Mouse (Mus musculus): ENCODE results near the gene Lrrc39. TPM values are rescaled to one million over a fixed set of nuclear protein-coding genes. Genes with fewer than 3 reads are reported as not detected.

The Lrrc39 gene
- polyA plus RNA-seq, 1 experiment from 2014 or later: 0.35 TPM

DNA sequence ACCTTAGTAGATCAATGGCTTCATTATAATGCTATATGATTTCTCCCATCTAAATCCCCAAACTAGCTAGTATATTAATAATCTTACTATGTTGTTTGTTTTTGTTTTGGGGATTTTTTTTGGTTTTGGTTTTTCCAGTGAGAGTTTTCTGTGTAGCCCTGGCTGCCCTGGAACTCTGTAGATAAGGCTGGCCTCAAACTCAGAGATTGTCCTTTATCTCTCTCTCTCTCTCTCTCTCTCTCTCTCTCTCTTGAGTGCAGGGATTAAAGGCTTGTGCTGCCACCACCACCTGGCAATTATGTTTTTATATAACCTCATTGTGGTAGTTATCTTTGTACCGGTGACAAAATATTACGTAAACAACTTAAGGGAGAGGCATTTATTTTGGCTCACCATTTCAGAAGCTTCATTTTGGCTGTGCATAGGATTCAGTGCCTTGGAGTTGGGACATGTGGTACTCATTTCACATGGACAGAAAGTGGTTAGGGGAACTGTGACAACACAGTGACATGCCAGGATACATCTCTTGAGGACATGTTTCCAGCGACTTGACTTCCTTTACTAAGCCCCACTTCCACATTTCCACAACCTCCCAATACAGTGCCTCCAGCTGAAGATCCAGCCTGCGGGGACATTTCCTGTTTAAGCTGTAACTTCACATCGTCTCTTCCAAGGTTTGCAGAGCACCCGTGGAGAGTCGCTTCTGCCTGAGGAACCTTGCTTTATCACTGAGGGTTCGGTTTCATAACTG is 52.7 kb downstream of the Lrrc39 start:
- Histone ChIP-seq H3K27ac (no peak overlapping the region), H3K4me2 (no peak overlapping the region), H3K4me3 (no peak overlapping the region), H3K36me3 (replicated peaks) (peaks cover 9% of the 10 kb centered on the region; the same call in 1 of the 2 replicates), H3K9me3 (no peaks in the 10 kb centered on the region), H3K9ac (no peak overlapping the region), H3K27me3 (replicated peaks) (no peaks in the 10 kb centered on the region), H3K4me1 (no peaks in the 10 kb centered on the region)
- 91% methylated on average over 8 of the region's 8 CpGs for WGBS
- no peak for ATAC-seq (replicated peaks)

- Histone ChIP-seq H3K9me3 (no peaks in the 10 kb centered on the region), H3K4me2 (no peak overlapping the region), H3K36me3 (replicated peaks) (peaks cover 9% of the 10 kb centered on the region; the same call in 1 of the 2 replicates), H3K27ac (no peak overlapping the region), H3K27me3 (replicated peaks) (no peaks in the 10 kb centered on the region), H3K4me1 (no peaks in the 10 kb centered on the region), H3K9ac (no peak overlapping the region), H3K4me3 (no peak overlapping the region)
- ATAC-seq (replicated peaks): no peak
- WGBS: 87% methylated on average over 6 of the region's 6 CpGs
These were observed 56.1 kb downstream of the Lrrc39 start for GRCm38 (mm10) chr3:116618855-116619254.

DNA sequence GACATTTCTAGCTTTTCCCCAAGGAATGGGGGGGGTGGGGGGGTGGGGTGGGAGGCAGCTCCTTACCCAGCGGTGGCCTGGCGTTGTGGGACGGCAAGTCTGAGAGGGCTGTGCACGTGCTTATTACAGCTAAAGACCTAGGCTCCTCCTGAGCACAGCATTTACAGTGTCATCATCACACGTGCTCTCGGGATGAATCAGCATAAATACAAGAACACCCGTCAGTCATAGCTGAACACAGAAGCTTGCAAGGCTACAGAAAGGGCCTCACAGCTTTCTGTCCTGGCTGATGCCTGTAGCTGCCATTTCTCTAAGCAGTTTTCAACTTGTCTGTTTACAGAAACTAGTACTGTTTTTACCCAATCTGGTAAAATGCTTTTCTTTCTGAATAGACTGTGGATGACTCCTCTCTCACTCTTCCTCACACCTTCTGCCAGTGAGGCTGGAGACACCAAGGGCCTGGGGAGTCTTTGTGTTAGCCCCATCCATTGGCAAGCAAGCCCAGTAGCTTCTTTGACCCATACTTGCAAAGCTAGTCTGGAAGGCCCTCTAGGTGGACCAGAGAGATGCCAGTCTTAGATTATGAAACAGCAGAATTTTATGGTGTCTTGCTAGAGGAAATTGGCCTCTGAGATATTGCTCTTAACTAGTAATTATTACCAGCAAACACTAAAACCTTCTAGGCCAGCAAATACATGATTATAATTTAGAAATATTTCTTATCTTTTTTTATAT is 58.0 kb downstream of the Lrrc39 start:
- Histone ChIP-seq H3K4me1 (no peaks in the 10 kb centered on the region), H3K9ac (no peak overlapping the region), H3K9me3 (no peaks in the 10 kb centered on the region), H3K4me2 (no peak overlapping the region), H3K27me3 (replicated peaks) (no peaks in the 10 kb centered on the region), H3K4me3 (no peak overlapping the region), H3K27ac (no peak overlapping the region), H3K36me3 (replicated peaks) (peaks cover 9% of the 10 kb centered on the region; the same call in 1 of the 2 replicates)
- no peak for ATAC-seq (replicated peaks)
- WGBS: 96% methylated on average over 7 of the region's 7 CpGs

DNA sequence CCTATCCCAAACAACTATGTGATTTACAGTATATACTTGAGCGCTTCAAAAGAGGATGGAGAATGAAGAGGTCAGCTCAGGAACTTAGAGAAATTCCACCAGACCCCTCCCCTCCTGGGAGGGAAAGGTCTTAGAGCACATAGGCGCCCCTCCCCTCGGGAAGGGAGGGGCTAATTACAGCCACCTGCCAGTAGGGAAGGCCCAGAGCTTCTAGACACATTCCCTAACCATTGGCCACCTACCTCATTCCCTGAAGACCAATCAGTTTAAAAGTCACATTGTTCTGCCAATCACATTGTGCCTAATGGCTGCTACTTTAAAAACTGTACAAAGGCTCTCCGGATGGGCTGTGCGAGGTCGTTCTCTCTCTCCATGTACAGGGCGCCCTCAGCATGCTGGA is 59.9 kb downstream of the Lrrc39 start:
- Histone ChIP-seq H3K36me3 (replicated peaks) (peaks cover 9% of the 10 kb centered on the region; the same call in 1 of the 2 replicates), H3K9ac (no peak overlapping the region), H3K4me1 (no peaks in the 10 kb centered on the region), H3K9me3 (no peaks in the 10 kb centered on the region), H3K4me2 (no peak overlapping the region), H3K27ac (no peak overlapping the region), H3K27me3 (replicated peaks) (no peaks in the 10 kb centered on the region), H3K4me3 (no peak overlapping the region)
- ATAC-seq (replicated peaks): no peak
- 95% methylated on average over 7 of the region's 7 CpGs for WGBS

- no peaks in the 10 kb centered on the region for H3K9me3 ChIP-seq
- H3K4me3 ChIP-seq: no peak overlapping the region
- 31% methylated on average over 1 of the region's 1 CpGs for WGBS
- ATAC-seq (replicated peaks): no peak
- no peak overlapping the region for H3K9ac ChIP-seq
- H3K4me2 ChIP-seq: no peak overlapping the region
- H3K4me1 ChIP-seq: no peaks in the 10 kb centered on the region
- no peak overlapping the region for H3K27ac ChIP-seq
- no peaks in the 10 kb centered on the region for H3K27me3 ChIP-seq (replicated peaks)
- peaks cover 26% of the 10 kb centered on the region for H3K36me3 ChIP-seq (replicated peaks)
These were observed 68.7 kb downstream of the Lrrc39 start for GRCm38 (mm10) chr3:116631459-116631858.

Other genes starting within 250 kb of the Lrrc39 start
- 3.3 and 4.4 TPM in 2 replicates for gene Cdc14a, start 138.9 kb upstream of the Lrrc39 start, polyA plus RNA-seq (2015; fragmentation: Nextera tagmentation; extraction: Ambion mirVana)
- 112 and 115 TPM in 2 replicates for gene Rtca, start 54.8 kb upstream of the Lrrc39 start, polyA plus RNA-seq (2015; fragmentation: Nextera tagmentation; extraction: Ambion mirVana)
- 10.8 and 12.4 TPM in 2 replicates for gene Dbt, start 49.9 kb upstream of the Lrrc39 start, polyA plus RNA-seq (2015; fragmentation: Nextera tagmentation; extraction: Ambion mirVana)
- 12.5 and 13.9 TPM in 2 replicates for gene Sass6, start 32.0 kb downstream of the Lrrc39 start, polyA plus RNA-seq (2015; fragmentation: Nextera tagmentation; extraction: Ambion mirVana)
- gene Trmt13, start 51.6 kb downstream of the Lrrc39 start, polyA plus RNA-seq (2015; fragmentation: Nextera tagmentation; extraction: Ambion mirVana): 23.9 and 31.3 TPM in 2 replicates
- gene Mfsd14a, start 99.7 kb downstream of the Lrrc39 start, polyA plus RNA-seq (2015; fragmentation: Nextera tagmentation; extraction: Ambion mirVana): 62.9 and 64.0 TPM in 2 replicates
- gene Gm43191, start 118.3 kb downstream of the Lrrc39 start, polyA plus RNA-seq (2015; fragmentation: Nextera tagmentation; extraction: Ambion mirVana): not detected in 2 replicates
- 8.1 and 8.5 TPM in 2 replicates for gene Slc35a3, start 149.9 kb downstream of the Lrrc39 start, polyA plus RNA-seq (2015; fragmentation: Nextera tagmentation; extraction: Ambion mirVana)
- gene Agl, start 245.2 kb downstream of the Lrrc39 start, polyA plus RNA-seq (2015; fragmentation: Nextera tagmentation; extraction: Ambion mirVana): 15.8 and 17.6 TPM in 2 replicates